Mouse (Mus musculus): ENCODE measurements around the gene Hnf1a.

- TF ChIP-seq CTCF (IDR thresholded peaks at IDR 0.05; ENCODE audit: control insufficient read depth, insufficient read depth, insufficient read length) (no peak), MYOG (IDR thresholded peaks at IDR 0.05; ENCODE audit: control insufficient read depth, extremely low read depth, insufficient read length) (no peak), MAX (IDR thresholded peaks at IDR 0.05) (no peak), MYOD1 (IDR thresholded peaks at IDR 0.05; ENCODE audit: control insufficient read depth, insufficient read length, low read depth) (no peak)
Measured at GRCm38 (mm10) chr5:114926153-114926684, 44.7 kb downstream of the Hnf1a start.

Measured in C2C12 (cell line).